Mouse (Mus musculus) brain, embryonic 14.5 days (tissue): ENCODE data around the gene Epb41l3.

ENCODE experiments used
- CTCF ChIP-seq: fragments of 200-500 bp; IDR thresholded peaks from 2 replicates; pipeline ENCODE4 v1.5.1; 2012; ENCODE audit warnings: inconsistent platforms, mild to moderate bottlenecking, moderate library complexity, borderline replicate concordance; ENCODE audit not compliant: insufficient read depth, insufficient read length; ENCODE audit errors: extremely low read depth
- POLR2A ChIP-seq: fragments of 200-500 bp; IDR thresholded peaks from 2 replicates; pipeline ENCODE4 v1.6.1; 2012; ENCODE audit warnings: mild to moderate bottlenecking, inconsistent platforms, borderline replicate concordance; ENCODE audit not compliant: poor library complexity, insufficient read depth, insufficient read length, severe bottlenecking; ENCODE audit errors: extremely low read depth

DNA sequence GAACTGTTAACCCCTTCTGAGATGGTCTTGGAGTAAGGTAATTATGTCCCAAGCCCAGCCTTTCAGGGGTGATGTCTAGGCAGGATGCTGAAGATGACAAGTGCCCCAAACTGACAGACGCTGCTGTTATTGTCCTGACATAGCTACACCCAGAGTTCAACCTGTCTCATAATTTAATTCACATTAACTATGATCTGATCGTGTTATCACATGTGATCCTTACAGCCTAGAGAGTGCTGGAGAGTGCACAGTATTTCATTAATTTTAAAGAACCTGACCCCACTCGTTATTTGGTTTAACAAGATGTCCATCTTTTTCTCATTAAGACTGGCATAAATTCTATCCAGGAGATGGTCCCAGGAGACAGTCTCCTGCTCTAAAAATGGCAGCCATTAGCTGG lies 112.3 kb downstream of the Epb41l3 start:
- TF ChIP-seq CTCF (no peak), POLR2A (no peak)
